Mouse (Mus musculus): Measurements from ENCODE around the gene Cks1b. TPM values are rescaled to one million over a fixed set of nuclear protein-coding genes. Genes with fewer than 3 reads are reported as not detected.
"Not testable (repeated sequence)": the region's sequence is repeated elsewhere in the genome, so short reads cannot be mapped to it uniquely, and the experiment has no call there.

Gene Cks1b
- polyA plus RNA-seq, 1 experiment = 11.7 TPM

- peak within 1 kb of the TSS; percentile 85 for H3K4me3 ChIP-seq (replicated peaks; ENCODE audit: extremely low read depth, low read depth, low read length)
- TF ChIP-seq CTCF (IDR thresholded peaks at IDR 0.05; ENCODE audit: insufficient read depth, low read length) (no peak), POLR2A (IDR thresholded peaks at IDR 0.05; ENCODE audit: borderline replicate concordance, extremely low read depth, low read depth, low read length) (peak; percentile 82)
- DNase-seq = peak; percentile 90
- H3K4me1 ChIP-seq (ENCODE audit: control insufficient read depth, insufficient read depth, low read length) = peaks cover 9% of the 10 kb centered on the region; the same call in 1 of the 2 replicates
- 2% methylated on average over 67 of the region's 68 CpGs for WGBS
Measured at GRCm38 (mm10) chr3:89430171-89431159, 12.3 kb upstream of the Cks1b start, which contains the start of gene Pygo2. Gene Pygo2, plus strand, starts transcription at chr3:89430214.

- DNase-seq; H3K4me1 ChIP-seq (ENCODE audit: control insufficient read depth, insufficient read depth, low read length); H3K4me3 ChIP-seq (replicated peaks; ENCODE audit: extremely low read depth, low read depth, low read length): not testable (repeated sequence)
- WGBS = 92% methylated on average over 7 of the region's 7 CpGs
Measured at GRCm38 (mm10) chr3:89429021-89429420, 10.8 kb upstream of the Cks1b start.

- WGBS = 85% methylated on average over 4 of the region's 4 CpGs
- H3K4me1 ChIP-seq (ENCODE audit: control insufficient read depth, insufficient read depth, low read length) = peaks cover 1% of the 10 kb centered on the region; the same call in 1 of the 2 replicates
- H3K4me3 ChIP-seq (replicated peaks; ENCODE audit: extremely low read depth, low read depth, low read length) = no peak overlapping the region
- no peak for TF ChIP-seq POLR2A (IDR thresholded peaks at IDR 0.05; ENCODE audit: borderline replicate concordance, extremely low read depth, low read depth, low read length)
- TF ChIP-seq CTCF (IDR thresholded peaks at IDR 0.05; ENCODE audit: insufficient read depth, low read length) = no peak
- no peak for DNase-seq
Measured at GRCm38 (mm10) chr3:89425876-89426275, 7.7 kb upstream of the Cks1b start.

DNA sequence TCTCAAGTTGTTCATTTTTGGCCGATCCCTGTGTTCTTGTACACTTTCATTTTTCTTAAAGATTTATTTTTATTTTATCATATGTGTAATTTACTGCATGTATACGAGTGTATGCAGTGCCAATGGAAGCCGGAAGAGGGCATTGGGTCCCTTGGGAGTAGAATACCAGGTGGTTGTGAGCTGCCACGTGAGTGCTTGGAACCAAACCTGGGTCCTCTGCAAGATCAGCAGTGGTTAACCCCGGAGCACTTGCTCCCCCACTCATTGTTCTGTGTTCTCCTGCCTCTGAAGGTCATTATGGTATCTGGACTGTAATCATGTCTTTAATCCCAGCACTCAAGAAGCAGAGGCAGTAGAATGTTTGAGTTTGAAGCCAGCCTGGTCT lies 7.0 kb upstream of the Cks1b start:
- TF ChIP-seq POLR2A (IDR thresholded peaks at IDR 0.05; ENCODE audit: borderline replicate concordance, extremely low read depth, low read depth, low read length) (no peak), CTCF (IDR thresholded peaks at IDR 0.05; ENCODE audit: insufficient read depth, low read length) (no peak)
- WGBS = 79% methylated on average over 5 of the region's 5 CpGs
- DNase-seq = no peak
- H3K4me1 ChIP-seq (ENCODE audit: control insufficient read depth, insufficient read depth, low read length) = peaks cover 3% of the 10 kb centered on the region; the same call in 1 of the 2 replicates
- no peak overlapping the region for H3K4me3 ChIP-seq (replicated peaks; ENCODE audit: extremely low read depth, low read depth, low read length)

- Histone ChIP-seq H3K4me3 (replicated peaks; ENCODE audit: extremely low read depth, low read depth, low read length) (no peak overlapping the region), H3K4me1 (ENCODE audit: control insufficient read depth, insufficient read depth, low read length) (peaks cover 3% of the 10 kb centered on the region; the same call in 1 of the 2 replicates)
- TF ChIP-seq POLR2A (IDR thresholded peaks at IDR 0.05; ENCODE audit: borderline replicate concordance, extremely low read depth, low read depth, low read length) (no peak), CTCF (IDR thresholded peaks at IDR 0.05; ENCODE audit: insufficient read depth, low read length) (no peak)
- DNase-seq = no peak
- 71% methylated on average over 5 of the region's 5 CpGs for WGBS
Measured at GRCm38 (mm10) chr3:89424416-89425140, 6.4 kb upstream of the Cks1b start.

DNA sequence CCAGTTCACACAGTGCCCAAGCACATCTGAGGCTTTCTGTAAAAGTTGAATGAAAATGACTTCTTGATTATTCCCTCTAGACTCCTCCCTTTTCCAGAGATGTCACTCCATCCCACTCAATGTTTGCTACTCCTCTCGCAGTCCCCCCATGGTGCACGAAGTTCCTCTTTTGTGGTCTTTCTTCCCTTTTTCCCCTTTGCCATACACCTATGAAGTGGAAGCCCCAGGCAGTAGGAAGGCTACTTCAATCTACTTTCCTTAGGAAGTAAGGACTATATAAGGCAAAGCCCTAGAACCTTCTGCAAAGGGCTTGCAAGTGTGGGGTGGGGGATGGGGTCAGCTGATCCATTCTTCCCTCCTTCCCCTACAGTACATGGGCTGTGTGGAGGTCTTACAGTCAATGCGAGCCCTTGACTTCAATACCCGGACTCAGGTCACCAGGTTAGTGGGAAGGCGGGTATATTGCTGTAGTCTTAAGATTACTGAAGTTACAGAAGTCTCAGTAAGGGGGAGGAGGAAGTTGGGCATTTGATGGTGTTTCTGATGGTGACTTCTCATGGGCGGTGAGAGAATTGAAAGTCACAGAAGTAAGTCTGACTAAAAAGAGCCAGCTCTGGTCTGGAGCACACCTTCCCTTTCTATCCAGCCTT lies 4.5 kb upstream of the Cks1b start:
- no peak for DNase-seq
- WGBS = 63% methylated on average over 6 of the region's 6 CpGs

DNA sequence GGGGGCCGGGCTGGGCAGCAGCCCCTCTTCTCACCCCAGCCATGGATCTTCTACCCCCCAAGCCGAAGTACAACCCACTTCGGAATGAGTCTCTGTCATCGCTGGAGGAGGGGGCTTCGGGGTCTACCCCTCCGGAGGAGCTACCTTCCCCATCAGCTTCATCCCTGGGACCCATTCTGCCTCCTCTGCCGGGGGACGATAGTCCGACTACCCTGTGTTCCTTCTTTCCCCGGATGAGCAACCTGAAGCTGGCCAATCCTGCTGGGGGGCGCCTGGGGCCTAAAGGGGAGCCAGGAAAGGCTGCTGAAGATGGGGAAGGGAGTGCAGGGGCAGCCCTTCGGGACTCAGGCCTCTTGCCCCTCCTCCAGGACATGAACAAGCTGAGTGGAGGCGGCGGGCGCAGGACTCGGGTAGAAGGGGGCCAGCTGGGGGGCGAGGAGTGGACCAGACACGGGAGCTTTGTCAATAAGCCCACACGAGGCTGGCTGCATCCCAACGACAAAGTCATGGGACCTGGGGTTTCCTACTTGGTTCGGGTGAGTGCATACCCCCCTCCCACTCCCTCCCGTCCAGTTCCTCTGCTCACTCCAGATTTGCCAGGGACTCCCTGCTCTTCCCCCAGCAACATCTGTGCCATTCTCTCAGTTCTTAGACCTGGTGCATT lies 3.8 kb upstream of the Cks1b start:
- peak; percentile 18 for DNase-seq
- WGBS = 25% methylated on average over 22 of the region's 22 CpGs
- H3K4me3 ChIP-seq (replicated peaks; ENCODE audit: extremely low read depth, low read depth, low read length) = peak overlapping the region; percentile 51
- H3K4me1 ChIP-seq (ENCODE audit: control insufficient read depth, insufficient read depth, low read length) = peaks cover 3% of the 10 kb centered on the region; the same call in 1 of the 2 replicates
- no peak for TF ChIP-seq CTCF (IDR thresholded peaks at IDR 0.05; ENCODE audit: insufficient read depth, low read length)
- no peak for TF ChIP-seq POLR2A (IDR thresholded peaks at IDR 0.05; ENCODE audit: borderline replicate concordance, extremely low read depth, low read depth, low read length)

More for the DNA sequence above, 4.5 kb upstream of the Cks1b start:
- TF ChIP-seq POLR2A (IDR thresholded peaks at IDR 0.05; ENCODE audit: borderline replicate concordance, extremely low read depth, low read depth, low read length) = no peak
- TF ChIP-seq CTCF (IDR thresholded peaks at IDR 0.05; ENCODE audit: insufficient read depth, low read length) = no peak
- H3K4me3 ChIP-seq (replicated peaks; ENCODE audit: extremely low read depth, low read depth, low read length) = no peak overlapping the region
- peaks cover 3% of the 10 kb centered on the region; the same call in 1 of the 2 replicates for H3K4me1 ChIP-seq (ENCODE audit: control insufficient read depth, insufficient read depth, low read length)

DNA sequence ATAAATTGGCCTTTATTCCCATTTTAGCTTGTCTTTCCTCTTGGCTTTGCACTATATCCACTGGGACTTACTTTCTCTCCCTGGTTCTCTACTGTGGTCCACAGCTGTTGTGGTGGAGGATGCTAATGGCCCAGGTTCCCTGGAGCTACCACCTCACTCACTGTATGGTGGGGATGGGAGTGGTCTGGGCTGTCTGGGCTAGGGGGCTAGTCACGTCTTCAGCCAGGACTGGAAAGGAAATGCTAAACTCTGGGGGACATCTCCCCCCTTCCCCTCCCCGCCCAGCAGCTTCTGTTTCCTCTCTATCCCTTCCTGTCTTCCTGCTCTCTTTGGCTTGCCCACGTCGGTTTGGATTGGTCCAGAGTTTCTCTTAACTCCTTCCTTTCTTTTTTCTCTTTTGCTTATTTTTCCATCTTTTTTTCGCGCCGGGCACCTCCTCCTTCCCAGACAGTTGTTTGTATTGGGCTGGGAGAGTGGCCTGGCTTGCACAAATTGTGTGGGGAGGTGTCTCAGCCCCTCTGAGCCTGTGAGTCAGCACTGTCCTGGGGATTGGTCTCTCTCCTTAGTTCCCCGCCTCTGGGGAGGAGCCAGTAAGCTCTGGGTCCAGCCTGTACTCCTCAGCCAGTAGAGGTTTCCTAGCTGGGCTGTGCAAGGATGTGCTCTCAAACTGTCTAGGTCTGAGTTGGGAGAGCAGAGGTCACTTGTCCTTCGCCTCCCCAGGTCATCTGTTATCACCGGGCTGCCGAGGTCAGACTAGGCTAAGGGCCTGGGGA lies 3.0 kb upstream of the Cks1b start:
- DNase-seq = peak; percentile 71
- 10% methylated on average over 11 of the region's 11 CpGs for WGBS
- H3K4me1 ChIP-seq (ENCODE audit: control insufficient read depth, insufficient read depth, low read length) = peaks cover 3% of the 10 kb centered on the region; the same call in 1 of the 2 replicates
- peak overlapping the region; percentile 51 for H3K4me3 ChIP-seq (replicated peaks; ENCODE audit: extremely low read depth, low read depth, low read length)
- TF ChIP-seq CTCF (IDR thresholded peaks at IDR 0.05; ENCODE audit: insufficient read depth, low read length) (no peak), POLR2A (IDR thresholded peaks at IDR 0.05; ENCODE audit: borderline replicate concordance, extremely low read depth, low read depth, low read length) (peak; percentile 80; the same call in 1 of the 2 replicates)
